Mouse (Mus musculus) ES-E14 (cell line): ENCODE measurements at regions not wholly inside any gene's neighbourhood (a gene's known extent, or its start where the extent isn't known, plus 50 kb on each side); places are given as distances from the start of the nearest gene placed in this dataset.

Source experiments
- DNase-seq: peaks from one replicate; pipeline ENCODE4 v3.0.0-alpha.2; 2013; ENCODE audit warnings: low read depth, low spot score
- H3K27ac ChIP-seq: 2 replicates; pipeline ENCODE4 v1.5.1; 2012; ENCODE audit warnings: low read depth, mild to moderate bottlenecking, low read length, moderate library complexity, mixed read lengths; ENCODE audit not compliant: poor library complexity, insufficient read depth, severe bottlenecking
- H3K36me3 ChIP-seq: 2 replicates; pipeline ENCODE4 v1.6.1; 2012; ENCODE audit warnings: mild to moderate bottlenecking, low read length, moderate library complexity, mixed read lengths; ENCODE audit not compliant: control insufficient read depth, poor library complexity, insufficient read depth, severe bottlenecking
- H3K4me1 ChIP-seq, 2 experiments: fragments of 150-350 bp in 1 of 2; sonication (generic) in 1 of 2; 2 replicates each; pipeline ENCODE4 v1.6.1; 2012; ENCODE audit warnings: low read length in 2 of 2, mild to moderate bottlenecking in 1 of 2, mixed read lengths in 1 of 2; ENCODE audit not compliant: control insufficient read depth in 2 of 2, insufficient read depth in 2 of 2, poor library complexity in 1 of 2
- H3K4me3 ChIP-seq, 2 experiments: fragments of 150-350 bp in 1 of 2; sonication (generic) in 1 of 2; 2 replicates each; pipeline ENCODE4 v1.5.1; 2012; ENCODE audit warnings: low read length in 2 of 2, low read depth in 1 of 2, mild to moderate bottlenecking in 1 of 2, mixed read lengths in 1 of 2; ENCODE audit not compliant: insufficient read depth in 1 of 2, poor library complexity in 1 of 2, severe bottlenecking in 1 of 2
- H3K9ac ChIP-seq: 2 replicates; pipeline ENCODE4 v1.6.1; 2012; ENCODE audit warnings: low read depth, mild to moderate bottlenecking, low read length, mixed read lengths; ENCODE audit not compliant: poor library complexity, insufficient read depth, severe bottlenecking
- H3K9me3 ChIP-seq: fragments of 150-350 bp; sonication (generic); 2 replicates; pipeline ENCODE4 v1.6.1; 2012; ENCODE audit warnings: low read depth, mild to moderate bottlenecking, low read length; ENCODE audit not compliant: control insufficient read depth, insufficient read depth
- CHD2 ChIP-seq: IDR thresholded peaks from 2 replicates; pipeline ENCODE4 v1.6.1; 2014; ENCODE audit warnings: mild to moderate bottlenecking, low read depth, low read length, inconsistent platforms
- HCFC1 ChIP-seq: IDR thresholded peaks from 2 replicates; pipeline ENCODE4 v1.6.1; 2012; ENCODE audit warnings: low read length, inconsistent platforms, borderline replicate concordance; ENCODE audit not compliant: insufficient read depth
- MAFK ChIP-seq: IDR thresholded peaks from 2 replicates; pipeline ENCODE4 v1.6.1; 2014; ENCODE audit warnings: mild to moderate bottlenecking, low read depth, low read length, inconsistent platforms; ENCODE audit not compliant: insufficient read depth
- ZC3H11A ChIP-seq: IDR thresholded peaks from 2 replicates; pipeline ENCODE4 v1.6.1; 2012; ENCODE audit warnings: low read depth, mild to moderate bottlenecking, inconsistent platforms, low read length, borderline replicate concordance
- ZNF384 ChIP-seq: IDR thresholded peaks from 2 replicates; pipeline ENCODE4 v1.6.1; 2012; ENCODE audit warnings: low read depth, low read length, inconsistent platforms
- in situ Hi-C, 2 experiments: fragments of 600-800 bp; cut with MboI; formaldehyde crosslinking; loops; one replicate each; pipeline ENCODE4 v1.15.1; 2025; ENCODE audit warnings: low sequenced_read_pairs in 2 of 2, inconsistent platforms in 1 of 2; ENCODE audit not compliant: unreplicated experiment in 2 of 2

DNA sequence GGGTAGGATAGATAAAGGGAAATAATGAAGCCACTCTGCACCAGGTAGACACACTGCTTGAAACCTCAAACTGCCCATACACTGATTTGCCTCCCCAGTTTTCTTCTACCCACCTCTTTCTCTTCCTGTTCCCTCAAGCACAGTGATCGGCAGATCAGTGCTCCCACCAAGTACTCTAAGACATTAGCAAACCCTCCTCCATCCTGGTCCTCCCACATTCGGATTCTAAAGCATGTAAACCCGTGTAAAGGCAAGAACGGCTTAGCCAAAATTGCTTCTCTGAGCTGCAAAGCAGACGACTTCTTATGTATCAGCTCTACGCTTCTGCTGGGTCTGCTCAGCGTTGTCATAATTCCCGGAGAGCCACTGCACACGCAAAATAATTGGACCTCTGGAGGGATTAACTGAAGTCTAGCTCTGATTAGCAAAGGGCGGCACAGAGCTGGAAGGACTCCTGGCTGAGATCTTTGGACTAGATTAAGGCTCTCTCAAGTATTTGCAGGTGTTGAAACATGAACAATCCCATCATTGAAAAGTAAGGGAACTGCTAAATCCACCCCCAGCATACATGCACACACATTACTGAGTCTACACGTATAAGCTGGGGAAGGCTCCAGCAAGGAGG, 67.2 kb downstream of the Mtx3 start:
- Histone ChIP-seq H3K27ac (no peak overlapping the region), H3K4me3 (no peak overlapping the region), H3K9ac (no peak overlapping the region), H3K4me1 (no peaks in the 10 kb centered on the region), H3K9me3 (no peaks in the 10 kb centered on the region), H3K36me3 (no peaks in the 10 kb centered on the region)
- no peak for DNase-seq
- TF ChIP-seq MAFK (no peak), CHD2 (no peak), ZC3H11A (no peak), ZNF384 (no peak)
- in situ Hi-C loops, result no loop called here

DNA sequence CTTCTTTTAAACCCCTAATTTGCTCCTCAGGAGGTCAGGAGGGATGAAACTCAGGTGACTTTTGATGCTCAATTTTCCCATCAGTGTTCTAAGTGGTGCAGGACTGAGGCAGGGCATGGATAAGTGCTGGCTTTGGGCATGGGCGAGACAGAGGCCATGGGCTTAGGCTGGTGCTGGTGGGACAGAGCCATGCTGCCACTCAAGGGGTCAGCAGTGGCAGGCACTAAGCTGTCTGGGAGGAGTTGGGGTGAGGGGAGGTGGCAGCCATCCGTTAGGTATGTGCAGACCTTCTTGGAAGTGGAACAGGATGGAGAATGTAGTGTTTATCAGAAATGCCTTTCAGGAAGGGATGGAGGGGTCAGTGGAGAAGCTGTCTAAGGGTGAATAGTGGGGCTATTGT, 68.1 kb downstream of the Mtx3 start:
- no peak overlapping the region for H3K9ac ChIP-seq
- H3K36me3 ChIP-seq, result no peaks in the 10 kb centered on the region
- H3K4me3 ChIP-seq, result no peak overlapping the region
- H3K27ac ChIP-seq, result no peak overlapping the region
- no peak for DNase-seq
- in situ Hi-C loops, result no loop called here
- H3K9me3 ChIP-seq, result no peaks in the 10 kb centered on the region
- TF ChIP-seq MAFK (no peak), ZNF384 (no peak), CHD2 (no peak), HCFC1 (no peak), ZC3H11A (no peak)
- H3K4me1 ChIP-seq, result no peaks in the 10 kb centered on the region

- H3K36me3 ChIP-seq, result no peaks in the 10 kb centered on the region
- no peaks in the 10 kb centered on the region for H3K4me1 ChIP-seq
- TF ChIP-seq ZNF384 (no peak), MAFK (no peak), CHD2 (no peak), HCFC1 (no peak), ZC3H11A (no peak)
- in situ Hi-C loops, result no loop called here
- no peak overlapping the region for H3K27ac ChIP-seq
- no peak for DNase-seq
- H3K4me3 ChIP-seq, result no peak overlapping the region
- H3K9me3 ChIP-seq, result no peaks in the 10 kb centered on the region
- H3K9ac ChIP-seq, result no peak overlapping the region
Observed at GRCm38 (mm10) chr13:92914631-92915030, 70.1 kb downstream of the Mtx3 start.

- H3K9me3 ChIP-seq, result no peaks in the 10 kb centered on the region
- in situ Hi-C loops, result no loop called here
- no peaks in the 10 kb centered on the region for H3K4me1 ChIP-seq
- H3K4me3 ChIP-seq, result no peak overlapping the region
- no peak for DNase-seq
- no peak overlapping the region for H3K27ac ChIP-seq
- no peaks in the 10 kb centered on the region for H3K36me3 ChIP-seq
- no peak for TF ChIP-seq MAFK
- TF ChIP-seq ZC3H11A, result no peak
- TF ChIP-seq ZNF384, result no peak
- TF ChIP-seq CHD2, result no peak
- TF ChIP-seq HCFC1, result no peak
- H3K9ac ChIP-seq, result no peak overlapping the region
Observed at GRCm38 (mm10) chr13:92915221-92915839, 70.8 kb downstream of the Mtx3 start.

GRCm38 (mm10) chr13:92915948-92916710, 71.6 kb downstream of the Mtx3 start:
- in situ Hi-C loops, result no loop called here
- Histone ChIP-seq H3K36me3 (no peaks in the 10 kb centered on the region), H3K27ac (no peak overlapping the region), H3K4me1 (no peaks in the 10 kb centered on the region), H3K4me3 (no peak overlapping the region), H3K9me3 (no peaks in the 10 kb centered on the region), H3K9ac (no peak overlapping the region)
- no peak for DNase-seq
- no peak for TF ChIP-seq HCFC1
- no peak for TF ChIP-seq ZNF384
- no peak for TF ChIP-seq MAFK
- no peak for TF ChIP-seq ZC3H11A
- TF ChIP-seq CHD2, result no peak
